Mouse (Mus musculus) right cerebral cortex, postnatal 4 days (tissue): ENCODE results near the gene Lrig1.
A peak's percentile ranks its signal among the peaks of the same experiment; 100 is the strongest.

Source experiments
- DNase-seq: peaks from one replicate; pipeline ENCODE4 v3.0.0-alpha.2; 2022

Lrig1 gene

GRCm38 (mm10) chr6:94645723-94646122 lies 54.2 kb downstream of the Lrig1 start:
- no peak for DNase-seq

- no peak for DNase-seq
Measured at GRCm38 (mm10) chr6:94644641-94645040, 55.3 kb downstream of the Lrig1 start.

- DNase-seq = no peak
Measured at GRCm38 (mm10) chr6:94643989-94644388, 56.0 kb downstream of the Lrig1 start.

DNA sequence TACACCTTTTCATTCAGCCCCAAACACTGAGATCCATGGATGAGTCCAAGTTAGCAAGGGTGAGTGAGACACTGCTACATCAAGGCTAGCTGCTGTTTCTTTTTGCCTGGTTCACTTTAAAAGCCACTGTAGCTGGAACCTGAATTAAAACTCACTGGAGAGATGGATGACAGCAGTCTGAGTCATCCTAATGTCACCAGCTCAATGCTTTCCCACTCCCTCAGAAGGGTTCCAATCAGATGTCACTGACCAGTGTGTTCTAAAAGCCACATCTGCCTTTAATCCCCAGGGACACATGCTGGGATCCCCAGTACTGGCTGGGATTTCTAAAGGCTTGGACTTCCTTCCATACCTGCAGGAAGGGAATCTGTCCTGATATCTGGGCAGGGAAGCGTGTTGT lies 57.9 kb downstream of the Lrig1 start:
- no peak for DNase-seq

GRCm38 (mm10) chr6:94640297-94640696 lies 59.7 kb downstream of the Lrig1 start:
- DNase-seq = no peak

DNA sequence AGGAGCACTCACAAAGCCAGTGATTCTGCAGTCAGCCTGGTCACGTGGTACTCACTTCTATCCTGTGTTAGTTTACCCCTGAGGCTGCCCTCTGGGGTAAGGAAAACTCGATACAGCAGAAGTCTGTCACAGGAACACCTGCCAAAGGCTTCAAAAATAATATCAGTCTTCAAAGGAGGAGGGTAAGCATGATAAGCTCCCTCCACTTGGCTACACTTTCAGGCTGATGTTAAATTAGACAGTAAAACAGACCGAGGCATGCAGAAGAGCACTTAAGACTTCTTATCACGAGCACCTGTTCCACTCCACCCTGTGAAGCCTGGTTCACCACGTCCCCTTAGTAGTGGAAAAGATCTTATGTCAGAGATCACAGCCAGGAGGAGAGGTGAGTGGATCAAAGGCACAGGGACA lies 62.9 kb downstream of the Lrig1 start:
- DNase-seq = no peak

DNA sequence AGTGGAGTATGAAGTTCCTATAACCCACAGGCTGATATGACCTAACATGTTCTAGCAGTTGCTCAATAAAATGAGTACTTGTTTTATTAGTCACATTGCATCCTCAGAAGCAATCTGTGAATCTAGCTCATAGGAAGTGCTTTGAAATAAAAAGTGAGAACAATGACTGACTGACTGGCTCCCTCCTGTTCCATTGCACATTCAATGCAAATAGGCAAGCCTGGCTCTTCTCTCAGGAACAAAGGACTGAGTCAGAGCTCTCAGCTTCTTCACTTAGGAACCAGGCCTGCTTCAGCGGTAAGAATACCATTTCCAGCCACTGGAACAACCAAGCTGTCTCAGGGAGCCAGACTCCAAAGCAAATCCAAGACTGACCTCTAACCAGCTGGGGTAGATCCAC lies 64.6 kb downstream of the Lrig1 start:
- no peak for DNase-seq

- no peak for DNase-seq
Measured at GRCm38 (mm10) chr6:94634710-94635109, 65.2 kb downstream of the Lrig1 start.

DNA sequence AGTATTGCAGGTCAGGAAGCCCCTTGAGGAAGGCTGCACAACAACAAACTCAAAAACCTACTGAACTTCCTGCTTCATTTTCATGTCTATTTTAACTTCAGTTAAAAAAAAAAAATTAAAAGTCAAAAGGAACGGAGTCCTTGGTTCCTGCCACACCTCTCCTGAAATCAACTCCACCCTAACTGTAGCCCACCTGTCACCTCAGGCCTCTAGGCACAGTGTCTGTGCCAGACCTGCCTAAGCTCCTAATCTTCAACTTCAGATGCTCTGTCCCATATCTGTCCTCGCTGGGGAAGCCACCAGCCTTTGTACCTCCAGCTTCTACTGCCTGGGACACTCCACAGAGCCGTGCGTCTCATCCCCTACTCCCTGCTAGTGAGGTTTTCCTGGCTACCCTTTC lies 65.7 kb downstream of the Lrig1 start:
- no peak for DNase-seq

DNA sequence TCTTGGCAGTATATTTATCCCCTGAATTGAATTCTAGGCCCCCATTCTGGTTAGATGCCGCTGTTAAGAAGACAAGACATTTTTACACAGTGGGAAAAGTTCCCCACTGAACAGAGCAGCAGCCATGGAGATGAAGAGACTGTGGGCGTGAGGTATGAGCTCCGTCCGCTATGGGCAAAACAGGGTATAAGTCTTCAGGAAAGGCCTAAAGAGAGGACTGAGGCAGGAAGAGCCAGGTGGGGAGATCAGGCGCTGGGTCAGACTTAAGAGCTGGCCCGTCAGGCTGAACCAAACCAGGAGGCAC lies 68.2 kb downstream of the Lrig1 start:
- DNase-seq = no peak

- no peak for DNase-seq
Measured at GRCm38 (mm10) chr6:94631051-94631778, 68.7 kb downstream of the Lrig1 start.

DNA sequence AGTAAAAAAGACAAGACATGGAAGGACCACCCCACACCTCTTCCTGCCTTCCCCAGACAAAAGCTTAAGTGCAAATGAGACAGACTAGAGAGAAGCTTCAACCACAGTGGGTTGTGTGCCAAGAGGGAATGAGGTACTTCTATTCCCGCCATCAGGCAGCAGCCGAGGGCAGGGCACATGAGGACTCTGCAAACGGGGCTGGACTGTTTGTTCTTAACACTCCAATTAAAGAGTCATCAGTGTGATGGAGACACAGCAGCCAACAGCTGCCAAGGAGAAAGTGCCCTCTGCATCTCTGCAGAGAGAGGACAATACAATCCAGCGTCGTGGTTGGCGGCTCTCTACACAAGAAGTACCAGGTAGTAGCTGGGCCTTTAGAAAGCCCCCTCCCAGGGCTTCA lies 71.2 kb downstream of the Lrig1 start:
- no peak for DNase-seq

DNA sequence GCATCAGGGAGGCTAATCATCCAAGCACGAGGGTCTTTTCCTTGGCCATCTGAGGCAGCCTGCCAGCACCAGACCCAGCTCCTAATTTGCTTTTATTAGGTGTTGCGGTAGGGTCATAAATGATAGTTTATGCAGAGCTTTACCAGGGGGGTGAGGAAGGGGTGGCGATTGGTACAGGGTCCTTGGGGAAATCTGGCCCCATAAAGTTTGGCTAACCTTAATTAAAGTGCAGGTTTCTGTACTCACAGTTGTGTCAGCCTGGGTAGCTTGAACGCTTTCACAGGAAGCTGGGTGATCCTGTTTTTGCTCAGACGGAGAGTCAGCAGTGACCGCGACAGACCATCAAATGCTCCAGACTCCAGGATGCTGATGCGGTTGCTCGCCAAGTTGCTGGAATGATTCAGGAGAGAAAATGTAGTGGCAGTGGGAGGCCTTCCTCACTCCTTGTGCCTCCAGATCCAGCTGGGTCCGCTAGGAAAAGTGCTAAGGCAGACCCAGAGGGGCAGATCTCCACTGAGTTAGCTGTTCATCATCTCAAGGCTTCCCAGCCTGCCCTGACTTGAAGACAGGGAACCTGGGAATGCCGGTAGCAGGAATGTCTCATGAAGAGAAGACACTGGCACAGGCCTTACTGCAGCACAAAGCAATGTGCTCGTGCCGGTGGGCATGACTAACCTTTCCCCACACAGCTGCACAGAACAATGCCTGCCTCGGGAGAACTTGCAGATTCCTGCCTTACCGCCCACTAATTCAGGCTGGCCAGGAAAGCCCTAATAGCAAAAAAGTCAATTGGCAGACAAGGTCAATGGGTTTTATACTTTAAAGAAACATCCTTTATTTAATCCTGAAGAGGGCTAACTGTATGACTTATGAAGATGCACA lies 72.0 kb downstream of the Lrig1 start:
- DNase-seq = no peak

- DNase-seq = no peak
Measured at GRCm38 (mm10) chr6:94626807-94627206, 73.2 kb downstream of the Lrig1 start.

DNA sequence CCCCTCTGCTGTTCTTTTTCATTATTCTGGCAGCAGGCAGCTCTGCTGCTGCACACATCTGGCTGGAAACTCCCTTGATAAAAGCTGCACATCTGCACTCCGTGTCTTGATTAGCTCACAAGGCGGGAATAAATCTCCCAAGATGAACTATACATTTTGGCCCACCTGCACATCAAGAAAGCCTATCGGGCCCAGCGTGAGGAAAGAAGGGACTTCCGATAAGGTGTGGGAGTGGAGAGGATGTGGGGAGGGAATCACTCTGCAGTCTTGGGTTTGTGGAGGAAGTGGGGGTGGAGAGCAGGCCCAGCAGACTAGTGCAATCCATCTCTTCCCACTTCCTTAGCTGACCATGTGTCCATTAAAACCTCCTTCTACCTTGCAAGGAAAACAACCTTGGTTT lies 74.1 kb downstream of the Lrig1 start:
- no peak for DNase-seq

GRCm38 (mm10) chr6:94624543-94624942 lies 75.4 kb downstream of the Lrig1 start:
- DNase-seq = no peak

- DNase-seq = peak; percentile 65
Measured at GRCm38 (mm10) chr6:94622983-94623382, 77.0 kb downstream of the Lrig1 start.

- no peak for DNase-seq
Measured at GRCm38 (mm10) chr6:94620801-94621301, 79.1 kb downstream of the Lrig1 start.

DNA sequence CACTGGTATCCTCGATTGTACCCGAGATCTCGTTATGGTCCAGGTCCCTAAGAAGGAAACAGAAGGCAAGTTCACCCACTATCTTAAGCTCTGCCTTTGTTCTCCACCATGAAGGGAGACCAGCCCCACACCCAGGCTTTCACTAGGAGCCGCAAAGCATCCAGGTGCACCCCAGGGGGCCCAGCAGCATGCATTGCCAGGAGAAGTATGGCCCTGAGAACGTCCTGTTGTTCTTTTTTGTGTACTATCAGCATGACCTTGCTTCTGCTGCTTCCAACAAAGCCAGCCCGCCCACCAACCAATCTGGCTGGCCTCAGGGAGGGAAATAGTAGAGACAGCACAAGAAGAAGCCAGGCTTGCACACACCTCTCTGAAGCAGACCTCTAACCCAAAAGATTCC lies 79.7 kb downstream of the Lrig1 start:
- DNase-seq = no peak

DNA sequence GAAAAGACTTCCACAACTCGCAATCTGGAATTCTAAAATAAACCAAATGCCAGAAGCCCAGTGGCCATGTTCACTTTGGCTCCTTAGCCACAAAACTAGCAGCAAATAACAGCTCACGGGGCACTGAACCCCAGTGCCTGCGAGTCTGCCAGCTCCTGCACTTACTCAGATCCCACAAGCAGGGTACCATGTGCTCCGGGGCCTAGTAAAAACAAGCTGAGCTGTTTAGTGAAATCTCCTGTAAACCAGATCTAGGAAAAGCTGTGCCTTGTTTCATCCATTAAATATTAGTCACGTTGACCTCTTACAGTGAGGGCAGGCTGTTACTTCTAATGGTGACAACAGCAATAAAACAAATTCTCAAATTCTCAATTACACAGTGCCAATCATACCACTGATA lies 81.3 kb downstream of the Lrig1 start:
- DNase-seq = no peak

DNA sequence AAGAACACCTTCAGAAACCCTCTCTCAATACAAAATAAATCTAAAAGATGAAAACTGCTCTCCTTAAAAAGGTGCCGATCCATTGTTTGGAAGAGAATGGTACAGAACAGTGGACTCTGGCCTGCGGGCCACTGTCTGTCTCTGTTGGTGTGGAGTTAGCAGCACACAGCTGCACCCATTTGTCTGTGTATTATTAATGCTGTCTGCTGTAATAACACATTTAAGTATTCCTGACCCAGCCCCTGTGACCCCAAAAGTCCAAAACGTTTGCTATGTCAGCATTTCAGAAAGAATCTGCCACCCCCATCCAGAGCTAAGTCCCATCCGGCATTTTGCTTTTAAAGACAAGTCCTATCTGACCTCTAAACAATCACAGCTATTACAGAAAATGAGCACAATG lies 84.0 kb downstream of the Lrig1 start:
- no peak for DNase-seq

- no peak for DNase-seq
Measured at GRCm38 (mm10) chr6:94614346-94614745, 85.6 kb downstream of the Lrig1 start.

DNA sequence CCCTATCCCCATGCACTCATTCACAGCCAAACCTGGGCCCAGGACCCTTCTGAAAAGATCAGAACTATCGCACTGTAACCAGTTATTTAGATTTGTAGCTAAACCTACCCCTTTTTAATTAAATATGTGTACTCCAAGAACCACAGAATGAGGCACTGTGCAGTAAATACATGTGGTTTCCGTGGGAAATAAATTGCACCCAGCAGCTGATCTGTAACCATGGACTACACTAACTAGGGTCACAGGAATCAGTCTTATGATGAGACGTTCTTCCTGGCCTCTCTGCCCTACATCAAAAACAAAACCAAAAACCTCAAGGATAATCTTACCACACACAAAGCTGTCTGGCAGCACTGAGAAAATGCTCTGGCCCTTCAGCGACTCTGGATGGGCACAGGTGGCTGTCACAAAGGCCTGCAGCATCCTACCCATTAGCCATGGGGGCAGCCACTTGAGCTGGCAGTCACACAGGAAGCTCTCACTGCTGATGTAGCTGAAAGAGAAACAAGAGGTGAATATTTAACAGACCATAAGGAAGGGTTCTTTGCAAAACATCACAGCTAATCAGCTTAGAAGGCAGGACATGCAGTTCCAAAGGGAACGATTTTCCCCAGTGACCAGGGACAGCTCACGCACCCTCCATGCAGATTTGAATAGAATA lies 86.6 kb downstream of the Lrig1 start:
- DNase-seq = no peak

DNA sequence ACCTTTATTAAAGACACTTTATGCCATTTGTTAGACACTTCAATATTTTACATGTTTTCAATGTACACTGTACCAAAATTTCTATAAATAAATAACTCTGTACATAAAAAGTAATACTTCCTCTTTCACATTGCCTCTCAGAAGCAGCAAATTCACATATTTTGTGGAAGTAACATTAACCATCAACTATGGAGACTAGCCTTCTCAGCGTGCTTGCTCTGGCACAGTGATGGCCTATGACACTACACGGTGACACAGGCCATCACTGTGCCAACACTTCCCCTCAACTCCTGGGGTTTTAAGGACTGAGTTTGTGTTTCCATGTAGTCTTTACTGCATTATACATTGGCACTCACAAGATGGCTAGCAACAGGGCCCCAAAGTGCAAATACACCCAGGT lies 95.4 kb downstream of the Lrig1 start:
- DNase-seq = no peak
